Mouse (Mus musculus): ENCODE results near the gene Fam78b. TPM values are rescaled to one million over a fixed set of nuclear protein-coding genes. Genes with fewer than 3 reads are reported as not detected.
A peak's percentile ranks its signal among the peaks of the same experiment; 100 is the strongest.

The Fam78b gene
- polyA plus RNA-seq, 1 experiment from 2014 or later, result 13.9 TPM

DNA sequence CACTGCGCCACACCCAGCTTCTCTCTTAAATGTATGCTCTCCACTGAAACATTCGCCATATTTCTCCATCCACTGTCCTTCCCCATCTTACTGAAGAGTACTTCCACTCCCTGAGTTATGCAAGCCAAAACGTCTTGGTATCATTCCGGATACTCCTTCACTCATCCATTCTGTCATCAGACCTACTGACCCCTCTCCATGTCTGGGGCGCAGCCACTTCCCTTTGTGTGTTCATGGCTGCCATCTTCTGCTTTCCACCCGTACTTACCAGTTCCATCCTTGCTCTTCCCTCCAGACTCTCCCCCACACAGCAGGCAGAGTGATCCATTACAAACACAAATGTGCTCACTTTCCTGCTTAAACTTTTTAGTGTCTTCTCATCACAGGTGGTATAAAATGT lies 6.1 kb downstream of the Fam78b start:
- Histone ChIP-seq H3K27ac (replicated peaks) (no peak overlapping the region), H3K4me1 (replicated peaks) (peaks cover 69% of the 10 kb centered on the region), H3K9ac (no peak overlapping the region), H3K9me3 (no peaks in the 10 kb centered on the region), H3K27me3 (no peaks in the 10 kb centered on the region), H3K4me2 (no peak overlapping the region), H3K4me3 (no peak overlapping the region), H3K36me3 (no peaks in the 10 kb centered on the region)
- 84% methylated on average over 6 of the region's 6 CpGs for WGBS
- ATAC-seq (ENCODE audit: low read depth), result no peak

DNA sequence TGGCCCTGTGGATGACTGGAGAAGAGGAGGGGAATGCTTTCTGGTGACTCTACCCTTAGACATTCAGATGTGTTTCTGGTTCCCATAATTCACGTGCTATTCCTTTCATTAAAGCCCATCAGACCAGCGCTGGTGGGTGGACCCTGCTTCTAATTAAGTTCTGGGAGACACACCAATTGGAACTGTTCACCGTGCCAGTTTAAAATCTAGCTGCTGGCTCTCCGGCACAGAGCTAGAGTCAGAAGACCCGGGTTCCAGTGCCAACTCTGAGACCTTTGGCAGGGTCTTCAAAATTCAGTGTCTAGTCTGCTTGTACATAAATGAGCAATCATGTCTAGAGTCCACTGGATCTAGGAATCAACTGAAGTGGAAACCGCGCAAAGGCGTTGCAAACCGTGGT lies 9.0 kb downstream of the Fam78b start:
- no peak for ATAC-seq (ENCODE audit: low read depth)
- Histone ChIP-seq H3K4me3 (no peak overlapping the region), H3K4me2 (no peak overlapping the region), H3K9me3 (no peaks in the 10 kb centered on the region), H3K4me1 (replicated peaks) (peaks cover 65% of the 10 kb centered on the region), H3K36me3 (no peaks in the 10 kb centered on the region), H3K9ac (no peak overlapping the region), H3K27ac (replicated peaks) (peak overlapping the region; percentile 54), H3K27me3 (no peaks in the 10 kb centered on the region)
- 84% methylated on average over 9 of the region's 9 CpGs for WGBS

- Histone ChIP-seq H3K27ac (replicated peaks) (no peak overlapping the region; the same call in 1 of the 2 replicates), H3K9me3 (no peaks in the 10 kb centered on the region), H3K4me1 (replicated peaks) (peaks cover 65% of the 10 kb centered on the region), H3K36me3 (no peaks in the 10 kb centered on the region), H3K4me3 (no peak overlapping the region), H3K4me2 (no peak overlapping the region), H3K27me3 (no peaks in the 10 kb centered on the region), H3K9ac (no peak overlapping the region; the same call in 1 of the 2 replicates)
- ATAC-seq (ENCODE audit: low read depth), result no peak
- 20% methylated on average over 6 of the region's 6 CpGs for WGBS
Observed at GRCm38 (mm10) chr1:167011301-167011700, 10.1 kb downstream of the Fam78b start.

- Histone ChIP-seq H3K27ac (replicated peaks) (peak overlapping the region; percentile 73), H3K36me3 (no peaks in the 10 kb centered on the region), H3K27me3 (no peaks in the 10 kb centered on the region), H3K4me1 (replicated peaks) (peaks cover 66% of the 10 kb centered on the region), H3K9me3 (no peaks in the 10 kb centered on the region), H3K4me2 (no peak overlapping the region), H3K4me3 (no peak overlapping the region), H3K9ac (no peak overlapping the region)
- WGBS, result 53% methylated on average over 8 of the region's 8 CpGs
- no peak for ATAC-seq (ENCODE audit: low read depth)
Observed at GRCm38 (mm10) chr1:167012616-167013015, 11.4 kb downstream of the Fam78b start.

- no peaks in the 10 kb centered on the region for H3K9me3 ChIP-seq
- H3K27me3 ChIP-seq, result no peaks in the 10 kb centered on the region
- H3K4me1 ChIP-seq (replicated peaks), result peaks cover 66% of the 10 kb centered on the region
- H3K9ac ChIP-seq, result peak overlapping the region; percentile 38; the same call in 1 of the 2 replicates
- H3K4me3 ChIP-seq, result no peak overlapping the region
- 13% methylated on average over 7 of the region's 7 CpGs for WGBS
- H3K36me3 ChIP-seq, result no peaks in the 10 kb centered on the region
- peak overlapping the region; percentile 73 for H3K27ac ChIP-seq (replicated peaks)
- no peak overlapping the region for H3K4me2 ChIP-seq
- peak; percentile 86 for ATAC-seq (ENCODE audit: low read depth)
Observed at GRCm38 (mm10) chr1:167013234-167013864, 12.1 kb downstream of the Fam78b start.

DNA sequence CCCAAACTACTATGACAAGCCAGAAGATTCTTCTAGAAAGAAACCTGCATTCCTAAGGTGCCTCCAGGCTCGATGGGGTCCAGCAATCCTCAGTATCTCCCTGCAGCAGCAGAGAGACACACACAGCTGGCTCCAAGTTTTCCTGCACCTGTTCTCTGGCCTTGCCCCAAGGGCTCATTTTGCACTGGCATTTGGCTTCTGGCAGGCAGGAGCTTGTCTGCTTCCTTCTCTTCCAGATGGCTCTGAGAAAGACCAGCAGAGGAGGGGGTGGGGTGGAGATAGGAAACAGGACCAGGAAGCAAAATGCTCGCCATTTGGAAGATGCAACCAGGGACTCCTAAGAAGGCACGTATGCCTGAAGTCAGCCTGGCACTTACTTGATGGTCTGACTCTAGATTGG lies 15.1 kb downstream of the Fam78b start:
- Histone ChIP-seq H3K4me3 (no peak overlapping the region), H3K27me3 (no peaks in the 10 kb centered on the region), H3K4me2 (no peak overlapping the region), H3K27ac (replicated peaks) (no peak overlapping the region), H3K9me3 (no peaks in the 10 kb centered on the region), H3K4me1 (replicated peaks) (peaks cover 44% of the 10 kb centered on the region), H3K36me3 (0 out of 2 replicates have a peak, but pooled peaks cover 6% of the 10 kb centered on the region), H3K9ac (no peak overlapping the region)
- WGBS, result 48% methylated on average over 3 of the region's 3 CpGs
- no peak for ATAC-seq (ENCODE audit: low read depth)

- no peak for ATAC-seq (ENCODE audit: low read depth)
- Histone ChIP-seq H3K36me3 (0 out of 2 replicates have a peak, but pooled peaks cover 8% of the 10 kb centered on the region), H3K4me3 (no peak overlapping the region)
Observed at GRCm38 (mm10) chr1:167022001-167022424, 20.8 kb downstream of the Fam78b start.

DNA sequence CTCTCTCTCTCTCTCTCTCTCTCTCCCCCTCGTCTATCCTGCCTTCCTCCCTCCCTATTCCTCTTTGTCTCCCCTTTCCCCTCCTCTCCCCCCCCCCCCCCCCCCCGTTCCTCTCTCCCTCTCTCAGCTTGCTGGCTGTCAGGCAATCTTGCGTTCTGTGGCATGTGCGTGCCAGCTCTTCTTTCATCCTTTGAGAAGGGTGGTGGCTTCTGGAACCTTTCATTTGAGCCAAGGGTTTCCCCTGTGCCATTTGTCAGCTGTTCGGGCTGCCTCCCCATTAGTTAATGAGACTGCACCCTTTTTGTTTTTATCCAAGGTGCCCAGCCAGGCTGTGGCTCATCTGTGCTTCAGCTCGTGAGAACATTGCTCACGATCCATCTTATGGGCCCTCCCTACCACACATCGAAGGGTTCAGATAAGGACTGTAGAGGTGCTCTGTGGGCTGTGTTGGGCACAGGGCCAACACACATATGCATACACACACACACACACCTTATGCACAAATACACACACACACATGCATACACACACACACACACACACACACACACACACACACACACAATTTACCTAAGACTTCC lies 21.4 kb downstream of the Fam78b start:
- H3K27me3 ChIP-seq, result no peaks in the 10 kb centered on the region
- H3K4me2 ChIP-seq, result no peak overlapping the region
- H3K36me3 ChIP-seq, result 0 out of 2 replicates have a peak, but pooled peaks cover 13% of the 10 kb centered on the region
- peaks cover 23% of the 10 kb centered on the region for H3K4me1 ChIP-seq (replicated peaks)
- H3K9ac ChIP-seq, result no peak overlapping the region
- 0 out of 2 replicates have a peak, but pooled peaks have one; percentile 20 for ATAC-seq (ENCODE audit: low read depth)
- H3K9me3 ChIP-seq, result peaks cover 5% of the 10 kb centered on the region; the same call in 1 of the 2 replicates
- peak overlapping the region; percentile 42; the same call in 1 of the 2 replicates for H3K27ac ChIP-seq (replicated peaks)
- H3K4me3 ChIP-seq, result no peak overlapping the region
- WGBS, result 48% methylated on average over 6 of the region's 8 CpGs

More at GRCm38 (mm10) chr1:167022001-167022424, 20.8 kb downstream of the Fam78b start:
- H3K4me1 ChIP-seq (replicated peaks), result peaks cover 23% of the 10 kb centered on the region
- no peak overlapping the region for H3K9ac ChIP-seq
- 61% methylated on average over 9 of the region's 9 CpGs for WGBS
- no peaks in the 10 kb centered on the region for H3K27me3 ChIP-seq
- 0 out of 2 replicates have a peak overlapping the region, but pooled peaks have one; percentile 13 for H3K27ac ChIP-seq (replicated peaks)
- H3K4me2 ChIP-seq, result no peak overlapping the region
- 0 out of 2 replicates have a peak, but pooled peaks cover under 1% of the 10 kb centered on the region for H3K9me3 ChIP-seq

DNA sequence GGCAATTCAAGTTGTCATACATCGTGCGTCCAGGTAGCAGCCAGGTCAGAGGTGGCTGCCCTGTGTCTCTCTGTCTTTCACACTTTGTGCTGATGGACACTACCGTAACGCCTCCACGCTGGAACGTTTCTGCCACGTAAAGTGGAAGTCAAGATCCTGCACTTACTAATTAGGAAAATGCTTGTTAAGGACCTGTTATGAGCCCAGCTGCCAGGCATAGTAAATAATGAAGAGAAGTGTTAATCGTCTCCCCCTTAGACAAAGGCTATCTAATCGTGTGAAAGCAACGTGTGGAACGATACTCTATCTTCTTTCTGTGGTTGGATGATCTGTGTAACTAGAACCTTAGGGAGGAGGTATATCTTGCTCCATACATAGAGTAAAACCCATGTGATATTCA lies 22.6 kb downstream of the Fam78b start:
- Histone ChIP-seq H3K27ac (replicated peaks) (no peak overlapping the region), H3K4me2 (no peak overlapping the region), H3K4me3 (no peak overlapping the region), H3K9me3 (peaks cover 5% of the 10 kb centered on the region; the same call in 1 of the 2 replicates), H3K36me3 (0 out of 2 replicates have a peak, but pooled peaks cover 18% of the 10 kb centered on the region), H3K9ac (no peak overlapping the region), H3K27me3 (no peaks in the 10 kb centered on the region), H3K4me1 (replicated peaks) (peaks cover 23% of the 10 kb centered on the region)
- no peak for ATAC-seq (ENCODE audit: low read depth)
- WGBS, result 84% methylated on average over 11 of the region's 11 CpGs

DNA sequence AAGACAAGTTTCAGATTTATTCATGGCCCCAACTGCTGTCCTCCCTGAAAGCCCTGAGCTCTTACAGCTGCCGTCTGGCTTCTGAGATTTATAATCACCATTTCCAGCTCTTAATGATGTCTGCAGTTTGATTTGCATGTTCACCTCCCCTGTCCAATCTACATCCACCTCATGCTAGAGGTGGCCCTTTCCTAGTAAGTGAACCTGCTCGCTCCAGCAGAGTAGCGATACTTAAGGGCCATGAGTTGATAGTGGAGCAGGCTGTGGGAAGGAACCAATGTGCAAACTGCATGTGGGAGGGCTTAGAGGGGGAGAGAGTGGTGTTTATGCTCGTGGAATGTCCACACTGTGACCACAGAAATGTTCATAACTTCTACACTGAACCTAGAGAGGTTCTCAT lies 23.7 kb downstream of the Fam78b start:
- no peak overlapping the region for H3K4me3 ChIP-seq
- H3K9me3 ChIP-seq, result peaks cover 5% of the 10 kb centered on the region; the same call in 1 of the 2 replicates

GRCm38 (mm10) chr1:167032046-167032648 lies 30.9 kb downstream of the Fam78b start:
- H3K4me1 ChIP-seq (replicated peaks), result peaks cover 11% of the 10 kb centered on the region
- H3K36me3 ChIP-seq, result 0 out of 2 replicates have a peak, but pooled peaks cover 10% of the 10 kb centered on the region
- ATAC-seq (ENCODE audit: low read depth), result 0 out of 2 replicates have a peak, but pooled peaks have one; percentile 29
- H3K27ac ChIP-seq (replicated peaks), result peak overlapping the region; percentile 42
- no peak overlapping the region for H3K4me3 ChIP-seq
- no peak overlapping the region for H3K4me2 ChIP-seq
- H3K27me3 ChIP-seq, result no peaks in the 10 kb centered on the region
- peak overlapping the region; percentile 17; the same call in 1 of the 2 replicates for H3K9ac ChIP-seq
- peaks cover 3% of the 10 kb centered on the region; the same call in 1 of the 2 replicates for H3K9me3 ChIP-seq
- 51% methylated on average over 13 of the region's 13 CpGs for WGBS

More for the DNA sequence above, 23.7 kb downstream of the Fam78b start:
- no peak for ATAC-seq (ENCODE audit: low read depth)
- Histone ChIP-seq H3K27me3 (no peaks in the 10 kb centered on the region), H3K36me3 (0 out of 2 replicates have a peak, but pooled peaks cover 18% of the 10 kb centered on the region), H3K9ac (no peak overlapping the region), H3K27ac (replicated peaks) (no peak overlapping the region), H3K4me1 (replicated peaks) (peaks cover 23% of the 10 kb centered on the region), H3K4me2 (no peak overlapping the region)
- 51% methylated on average over 4 of the region's 4 CpGs for WGBS

- no peak for ATAC-seq (ENCODE audit: low read depth)
- 93% methylated on average over 1 of the region's 1 CpGs for WGBS
Observed at GRCm38 (mm10) chr1:167034435-167034834, 33.2 kb downstream of the Fam78b start.

More at GRCm38 (mm10) chr1:167034435-167034834, 33.2 kb downstream of the Fam78b start:
- Histone ChIP-seq H3K27ac (replicated peaks) (no peak overlapping the region), H3K36me3 (no peaks in the 10 kb centered on the region), H3K9ac (no peak overlapping the region), H3K4me1 (replicated peaks) (peaks cover 26% of the 10 kb centered on the region), H3K27me3 (no peaks in the 10 kb centered on the region), H3K4me2 (no peak overlapping the region), H3K9me3 (no peaks in the 10 kb centered on the region), H3K4me3 (no peak overlapping the region)
